Mouse (Mus musculus) T-helper 17 cell (primary cell): ENCODE measurements around the gene Shank1.

Source experiments
- in situ Hi-C, 2 experiments: fragments of 300-600 bp; cut with MboI, MseI; formaldehyde crosslinking; loops; 1 replicate in 1 of 2; 2 replicates in 1 of 2; pipeline ENCODE4 v1.15.1; 2025; ENCODE audit warnings: high pct_unique_total_duplicates in 2 of 2

Shank1 gene

DNA sequence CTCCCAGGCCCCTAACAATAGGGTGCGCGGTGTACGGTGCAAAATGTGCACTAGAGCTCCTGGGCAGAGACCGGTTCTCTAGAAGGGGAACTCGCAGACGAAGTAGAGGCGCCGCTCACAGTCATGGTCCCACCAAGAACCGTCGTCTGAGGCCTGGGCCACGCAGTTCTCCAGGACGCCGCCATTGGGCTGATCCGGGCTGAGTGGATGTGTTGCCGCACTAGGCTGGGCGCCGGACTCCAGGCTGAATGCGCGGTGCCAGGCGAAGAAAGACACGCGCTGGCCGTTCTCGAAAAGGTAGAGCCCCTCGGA lies 5.6 kb upstream of the Shank1 start:
- in situ Hi-C loops = loop anchor here in 1 of 2 experiments (10.0 kb wide), 1 partner anchor 720 kb away; no protein-coding TSS in a partner anchor

DNA sequence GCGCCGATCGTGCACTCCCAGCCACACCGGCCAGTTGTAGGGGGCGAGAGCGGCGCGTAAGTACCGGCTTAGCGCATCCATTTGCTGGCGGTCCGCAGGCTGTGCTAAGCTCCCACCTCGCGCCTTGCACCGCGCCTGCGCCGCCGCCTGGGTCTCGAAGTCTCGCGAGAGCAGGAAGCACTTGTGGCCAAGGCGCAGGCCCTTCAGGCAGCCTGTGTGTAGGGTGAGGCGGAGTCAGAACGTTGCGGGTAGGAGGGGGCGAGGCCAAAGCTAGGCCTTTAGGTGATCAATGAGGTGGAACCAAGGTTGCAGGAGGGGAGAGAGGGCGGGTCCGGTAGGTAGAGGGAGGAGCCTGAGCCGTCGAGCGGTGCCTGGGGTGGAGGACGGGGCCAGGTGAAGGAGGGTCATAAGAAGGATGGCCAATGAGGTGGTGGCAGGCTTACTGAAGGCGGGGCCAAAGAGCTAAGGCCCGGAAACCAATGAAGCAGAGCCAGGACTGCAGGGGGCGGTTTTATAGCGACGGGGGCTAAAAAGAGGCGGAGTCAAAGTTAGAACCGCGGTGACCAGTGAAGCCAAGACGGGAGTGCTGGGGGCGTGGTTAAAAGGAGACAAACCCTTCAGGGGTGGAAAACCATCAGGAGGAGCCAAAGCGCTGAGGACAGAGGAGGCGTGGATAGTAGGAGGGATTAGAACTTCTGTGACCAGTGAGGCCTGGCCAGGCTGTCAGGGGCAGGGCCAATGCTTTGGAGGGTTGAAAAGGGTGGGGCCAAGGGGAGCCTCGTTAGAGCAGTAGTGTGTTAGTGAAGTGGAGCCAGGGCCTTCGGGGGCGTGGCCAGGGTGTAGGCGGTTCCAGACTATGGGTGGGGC lies 5.0 kb upstream of the Shank1 start:
- in situ Hi-C loops = loop anchor here in 1 of 2 experiments (10.0 kb wide), 1 partner anchor 720 kb away; no protein-coding TSS in a partner anchor

DNA sequence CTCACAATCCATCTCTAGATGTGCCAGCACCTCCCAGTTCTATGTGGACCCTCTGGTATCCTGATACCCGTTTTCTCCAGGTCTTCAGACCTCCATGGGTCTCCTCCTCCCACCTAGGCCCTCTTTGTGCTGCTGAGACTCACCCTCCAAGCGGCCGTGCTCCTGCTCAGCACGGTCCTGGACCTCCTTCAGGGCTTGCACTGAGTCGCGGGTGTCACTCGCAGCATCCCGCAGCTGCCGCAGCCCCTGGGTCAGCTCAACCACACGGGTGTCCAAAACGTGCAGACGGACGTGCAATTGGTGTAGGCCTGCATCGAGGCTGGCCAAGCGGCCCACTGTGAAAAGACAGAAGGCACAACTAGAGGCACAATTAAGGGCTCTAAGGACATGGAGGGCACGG lies 4.4 kb upstream of the Shank1 start:
- in situ Hi-C loops = loop anchor here in 1 of 2 experiments (10.0 kb wide), 1 partner anchor 721 kb away; no protein-coding TSS in a partner anchor

DNA sequence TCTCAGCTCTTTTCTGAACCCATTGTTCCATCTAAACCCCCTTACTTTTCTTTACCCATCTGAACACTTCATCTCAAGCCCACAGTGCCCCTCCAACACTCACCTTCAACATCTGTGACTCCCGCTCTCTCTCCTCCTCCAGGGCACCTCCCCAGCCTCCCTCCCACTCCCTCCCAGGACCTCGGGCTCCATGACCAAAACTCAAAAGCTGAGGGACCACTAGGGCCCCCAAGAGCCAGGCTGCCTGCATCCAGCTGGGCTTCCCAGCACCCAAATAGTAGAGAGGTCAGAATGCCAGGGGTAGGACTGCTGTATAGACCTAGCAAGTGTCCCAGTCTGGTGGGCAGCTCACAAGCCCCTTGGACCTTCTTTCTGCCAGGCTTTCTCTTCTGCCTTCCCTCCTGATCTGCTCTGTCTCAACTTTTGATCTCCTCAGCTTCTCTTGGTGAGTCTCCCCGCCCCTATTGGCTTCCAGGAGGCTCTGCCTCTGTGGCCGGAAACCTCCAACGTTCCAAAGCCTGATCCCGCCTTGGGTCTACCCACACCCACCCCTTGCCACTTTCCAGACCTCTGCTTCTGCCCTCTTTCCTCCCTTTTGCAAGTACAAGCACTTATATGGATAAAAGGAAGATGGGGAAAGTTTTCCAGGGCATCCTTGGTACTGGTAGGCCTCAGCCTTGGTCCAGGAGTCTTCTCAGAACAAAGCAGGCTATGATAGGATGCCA lies 3.4 kb upstream of the Shank1 start, which contains the start of gene Clec11a:
Gene Clec11a, minus strand, starts transcription at position 387 of the 725 bp plus-strand sequence.
- in situ Hi-C loops = loop anchor here in 1 of 2 experiments (10.0 kb wide), 1 partner anchor 722 kb away; no protein-coding TSS in a partner anchor

DNA sequence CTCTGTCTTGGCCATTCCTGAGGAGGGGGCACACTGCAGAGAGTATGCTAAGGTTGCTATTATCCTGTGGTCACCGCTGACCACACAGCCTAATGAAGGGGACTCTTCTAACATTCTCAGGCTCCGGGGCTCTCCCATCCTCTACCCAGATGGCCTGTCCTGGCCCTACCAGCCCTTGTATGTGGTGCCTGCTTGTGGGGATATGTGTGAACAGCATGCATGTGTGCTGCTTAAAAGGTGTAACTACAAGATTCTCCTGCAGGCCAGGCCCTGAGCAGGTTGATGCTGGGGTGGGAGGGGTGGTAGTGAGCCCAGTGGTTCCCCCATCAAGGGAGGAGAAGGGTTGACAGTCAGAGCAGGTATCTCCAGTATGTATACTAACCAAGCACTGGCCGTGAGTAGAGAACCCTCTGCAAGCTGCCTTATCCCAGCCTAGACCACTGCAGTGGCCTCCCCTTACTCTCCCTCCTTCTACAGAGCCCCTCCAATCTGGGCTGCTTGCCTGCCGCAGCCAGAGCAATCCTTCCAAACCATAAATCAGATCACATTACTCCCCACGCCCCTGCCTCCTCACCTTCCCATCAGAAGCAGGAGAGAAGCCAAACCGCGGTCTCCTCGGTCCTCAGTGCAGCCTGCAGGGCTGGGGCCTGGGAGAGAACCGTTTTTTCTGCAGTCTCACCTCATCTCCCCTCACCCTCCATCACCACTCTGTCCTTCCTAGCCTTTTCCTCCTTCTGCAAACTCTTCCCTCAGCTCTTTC lies 2.6 kb upstream of the Shank1 start:
- in situ Hi-C loops = loop anchor here in 1 of 2 experiments (10.0 kb wide), 1 partner anchor 723 kb away; no protein-coding TSS in a partner anchor

DNA sequence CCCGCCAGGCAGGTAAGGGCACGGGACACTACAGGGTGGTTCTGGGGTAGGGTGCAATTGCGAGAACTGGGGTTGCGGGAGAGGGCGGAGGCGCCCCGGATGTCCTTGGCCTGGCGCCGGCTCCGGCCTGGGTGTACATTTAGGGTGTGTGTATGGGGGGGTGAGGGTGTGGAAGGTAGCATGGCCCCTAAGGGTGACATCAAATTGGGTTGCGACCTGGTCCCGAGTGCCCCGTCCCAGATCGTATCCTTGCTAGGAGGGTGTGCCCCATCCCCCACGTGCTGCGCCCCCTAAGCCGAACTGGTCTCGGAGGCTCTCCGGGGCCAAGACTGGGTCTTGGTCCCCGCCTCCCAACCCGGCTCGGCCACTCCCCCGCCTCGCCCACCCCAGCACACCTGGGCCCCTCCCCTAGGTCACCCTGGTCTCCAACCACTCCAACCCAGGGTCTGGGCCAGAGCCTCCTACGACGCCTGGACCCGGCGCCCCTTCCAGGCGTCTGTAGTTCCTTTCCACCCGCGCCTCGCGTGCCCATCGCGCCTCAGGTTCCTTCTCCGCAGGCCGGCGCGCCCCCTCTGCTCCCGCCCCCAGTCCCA lies 328 bp downstream of the Shank1 start:
- in situ Hi-C loops = loop anchor here in 1 of 2 experiments (5.0 kb wide), 1 partner anchor 48 kb away; the partner anchor contains the start of gene Gm15517

DNA sequence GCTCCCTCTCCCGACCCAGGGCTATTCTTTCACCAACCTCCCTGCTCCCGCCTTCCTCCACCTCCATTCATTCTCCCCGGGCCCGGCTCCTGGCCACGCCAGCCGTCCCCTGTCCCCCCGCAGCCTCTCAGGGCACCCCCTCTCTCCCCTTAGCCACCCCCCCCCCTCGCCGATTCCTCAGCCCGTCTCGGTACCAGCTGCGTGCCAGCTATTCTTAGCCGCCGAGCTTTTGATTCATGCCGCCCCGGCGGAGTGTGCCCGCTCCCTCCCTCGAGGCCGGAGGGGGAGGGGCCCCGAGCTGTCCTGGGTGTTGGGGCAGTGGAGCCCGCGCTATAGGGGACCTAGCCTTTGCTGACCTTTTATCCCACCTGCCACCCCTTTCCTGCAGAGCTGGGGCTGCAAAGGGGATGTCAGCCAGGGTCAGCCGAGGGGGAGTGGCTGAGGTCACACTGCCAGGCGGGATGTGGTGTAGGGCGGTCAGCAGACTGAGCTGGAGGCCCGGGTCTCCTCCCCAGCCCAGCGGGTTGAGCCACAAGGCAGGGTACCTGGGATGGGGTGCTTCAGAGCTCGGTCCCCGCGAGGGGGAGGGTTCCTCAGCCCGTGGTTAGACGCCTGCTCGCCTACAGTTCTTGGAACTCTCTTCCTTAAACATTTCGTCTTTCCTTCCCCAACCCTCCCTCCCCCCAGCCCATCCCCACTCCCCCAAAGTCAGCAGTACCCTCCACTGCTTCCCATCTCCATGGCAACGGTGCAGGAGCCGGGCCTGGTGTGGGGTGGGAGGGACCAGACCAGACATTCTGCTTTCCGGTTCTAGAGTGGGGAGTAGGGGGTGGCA lies 1.0 kb downstream of the Shank1 start:
- in situ Hi-C loops = loop anchor here in 1 of 2 experiments (5.0 kb wide), 1 partner anchor 49 kb away; the partner anchor contains the start of gene Gm15517

DNA sequence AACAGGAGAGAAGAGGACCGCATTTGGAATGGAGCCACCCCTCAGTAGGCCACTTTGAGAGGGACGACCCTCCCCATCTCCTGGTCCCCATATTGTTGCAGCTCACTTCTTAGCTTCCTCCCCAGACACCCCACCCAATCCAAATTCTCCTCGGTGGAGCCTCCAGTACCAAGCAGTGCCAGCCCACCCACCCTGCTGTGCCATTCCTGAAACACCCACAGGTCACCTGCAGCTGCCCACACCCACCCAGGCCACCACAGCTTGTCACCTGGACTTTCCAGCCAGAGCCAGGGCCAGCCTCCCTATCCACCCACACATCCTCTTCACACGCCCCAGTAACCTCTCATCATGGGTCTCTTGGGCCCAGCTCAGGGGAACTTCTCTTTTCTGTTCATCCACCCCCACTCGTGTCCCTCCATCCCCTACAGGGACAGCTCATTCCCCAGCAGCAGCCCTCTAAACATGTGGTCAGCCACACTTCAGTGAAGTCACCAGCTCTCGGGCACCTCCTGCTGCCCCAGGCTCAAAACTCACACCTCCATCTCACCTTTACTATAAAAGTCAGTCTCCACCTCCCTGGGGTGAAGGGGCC lies 1.8 kb downstream of the Shank1 start:
- in situ Hi-C loops = loop anchor here in 1 of 2 experiments (5.0 kb wide), 1 partner anchor 50 kb away; the partner anchor contains the start of gene Gm15517

DNA sequence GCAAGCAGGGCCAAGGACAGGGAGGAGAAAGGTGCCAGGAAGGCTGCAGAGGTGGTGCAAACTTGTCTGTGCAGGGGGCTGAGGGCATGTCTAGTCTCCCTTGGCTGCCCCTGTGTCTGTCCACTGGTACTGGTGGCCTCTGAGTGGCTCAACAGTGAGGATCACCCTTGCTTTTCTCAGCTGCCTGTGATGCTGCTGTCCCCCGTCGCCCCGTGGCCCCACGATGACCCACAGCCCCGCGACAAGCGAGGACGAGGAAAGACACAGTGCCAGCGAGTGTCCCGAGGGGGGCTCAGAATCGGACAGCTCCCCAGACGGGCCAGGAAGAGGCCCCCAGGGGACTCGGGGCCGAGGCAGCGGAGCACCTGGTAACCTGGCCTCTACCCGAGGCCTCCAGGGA lies 2.4 kb downstream of the Shank1 start:
- in situ Hi-C loops = loop anchor here in 1 of 2 experiments (5.0 kb wide), 1 partner anchor 50 kb away; the partner anchor contains the start of gene Gm15517

DNA sequence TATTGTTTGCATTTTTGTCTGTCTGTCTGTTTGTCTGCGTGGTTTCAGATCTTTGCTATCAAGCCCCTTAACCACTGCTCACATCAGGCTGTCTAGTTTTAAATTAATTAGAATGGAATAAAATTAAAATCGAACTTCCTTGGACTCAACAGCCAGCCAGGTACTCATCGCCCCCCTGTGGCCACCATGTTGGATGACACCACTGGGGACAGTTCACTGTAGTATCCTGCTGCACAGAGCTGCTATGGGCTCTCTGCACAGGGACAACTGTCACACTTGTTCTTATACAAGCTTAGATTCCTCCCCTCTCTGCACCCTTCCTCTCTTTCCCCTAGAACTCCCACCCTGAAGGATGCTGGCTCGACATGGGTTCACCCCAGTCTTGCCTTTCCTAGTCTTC lies 7.9 kb downstream of the Shank1 start:
- in situ Hi-C loops = no loop called here

DNA sequence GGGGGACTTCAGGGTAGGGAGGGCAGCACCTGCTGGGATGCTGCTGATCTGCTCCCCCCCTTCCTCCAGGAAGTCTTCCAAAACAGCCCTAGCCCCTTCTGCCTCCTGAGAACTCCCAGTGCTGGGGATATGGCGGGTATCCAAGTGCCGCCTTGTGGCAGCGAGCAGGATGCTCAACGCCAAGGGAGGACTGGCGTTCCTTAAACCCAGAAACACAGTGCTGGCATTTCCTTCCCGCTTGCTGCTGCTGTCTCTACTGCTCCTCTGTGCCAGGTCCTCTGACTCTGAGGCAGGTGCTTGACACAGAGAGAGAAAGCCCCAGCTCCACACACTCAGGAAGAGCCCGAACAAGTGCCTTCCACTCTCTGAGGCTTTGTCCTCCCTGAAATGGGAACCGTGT lies 10.8 kb downstream of the Shank1 start:
- in situ Hi-C loops = no loop called here

DNA sequence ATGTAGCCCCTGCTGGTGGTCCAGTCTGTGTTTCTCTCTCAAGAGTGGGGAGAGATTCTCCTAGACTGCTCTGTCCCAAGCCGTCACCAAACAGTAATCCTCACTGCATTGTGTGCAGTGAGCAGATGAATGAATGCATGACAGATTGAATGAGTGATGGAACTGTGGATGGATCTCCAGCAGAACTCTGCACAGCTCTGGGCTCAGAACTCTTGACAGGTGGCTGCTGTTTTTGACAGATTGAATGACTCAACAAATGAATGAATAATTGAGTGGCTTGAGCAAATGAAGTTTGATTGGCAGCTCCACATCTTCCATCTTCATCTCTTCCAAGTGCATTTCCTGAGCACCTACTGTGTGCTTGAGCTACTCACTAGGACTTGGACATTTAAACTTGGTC lies 12.2 kb downstream of the Shank1 start:
- in situ Hi-C loops = no loop called here

DNA sequence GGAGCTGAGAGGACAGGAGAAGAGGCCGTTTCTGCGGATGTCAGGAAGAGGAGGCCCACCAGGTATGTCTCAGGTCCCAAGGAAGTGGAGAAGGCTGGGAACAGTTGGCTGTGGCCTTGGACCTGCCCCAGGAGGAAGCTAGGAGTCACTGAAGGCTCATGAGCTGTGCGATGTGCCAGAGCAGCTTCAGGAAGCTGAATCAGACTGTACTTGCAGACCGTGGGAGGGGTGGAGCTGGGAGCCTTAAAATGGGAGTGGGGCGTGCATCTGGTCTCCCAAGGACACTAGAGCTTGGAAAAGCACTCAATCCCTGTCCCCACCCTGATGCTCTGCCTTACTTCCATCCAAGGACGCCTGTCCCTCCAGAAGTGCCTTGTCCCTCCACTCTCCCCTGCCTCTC lies 16.6 kb downstream of the Shank1 start:
- in situ Hi-C loops = no loop called here

DNA sequence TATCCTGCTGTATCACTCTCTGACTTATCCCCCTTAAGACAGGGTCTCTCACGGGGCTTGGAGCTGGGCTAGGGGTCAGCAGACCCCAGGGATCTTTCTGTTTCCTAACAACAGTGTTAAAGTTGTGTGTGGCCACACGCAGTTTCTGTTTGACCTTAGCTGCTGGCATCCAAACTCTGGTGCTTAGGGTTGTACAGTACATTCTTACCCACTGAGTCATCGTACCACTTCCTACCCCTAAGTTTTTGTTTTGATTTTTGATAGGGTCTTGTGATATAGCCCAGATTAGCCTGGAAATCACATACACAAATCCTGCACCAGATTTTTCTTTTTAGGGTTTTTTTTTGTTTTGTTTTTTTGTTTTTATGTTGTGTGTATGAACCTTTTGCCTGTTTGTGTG lies 22.3 kb downstream of the Shank1 start:
- in situ Hi-C loops = no loop called here

DNA sequence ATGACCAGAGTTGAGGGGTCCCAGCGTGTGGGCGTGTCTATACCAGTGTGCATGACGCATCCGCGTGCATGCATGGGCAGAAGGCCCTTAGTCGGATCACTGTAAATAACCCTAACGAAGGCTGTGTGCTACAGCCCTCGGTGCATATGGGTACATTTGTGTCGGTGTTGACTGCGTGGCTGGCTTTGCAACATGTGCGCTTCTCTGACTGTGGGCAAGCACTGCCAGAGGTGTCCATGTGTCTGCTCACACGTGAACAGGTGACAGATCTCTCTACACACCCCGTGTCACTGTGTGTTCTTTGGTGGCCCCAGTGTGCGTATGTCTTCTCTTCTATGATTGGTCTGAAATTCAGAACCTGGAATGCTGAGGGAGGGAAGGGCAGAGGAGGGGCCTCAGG lies 24.1 kb downstream of the Shank1 start:
- in situ Hi-C loops = no loop called here

DNA sequence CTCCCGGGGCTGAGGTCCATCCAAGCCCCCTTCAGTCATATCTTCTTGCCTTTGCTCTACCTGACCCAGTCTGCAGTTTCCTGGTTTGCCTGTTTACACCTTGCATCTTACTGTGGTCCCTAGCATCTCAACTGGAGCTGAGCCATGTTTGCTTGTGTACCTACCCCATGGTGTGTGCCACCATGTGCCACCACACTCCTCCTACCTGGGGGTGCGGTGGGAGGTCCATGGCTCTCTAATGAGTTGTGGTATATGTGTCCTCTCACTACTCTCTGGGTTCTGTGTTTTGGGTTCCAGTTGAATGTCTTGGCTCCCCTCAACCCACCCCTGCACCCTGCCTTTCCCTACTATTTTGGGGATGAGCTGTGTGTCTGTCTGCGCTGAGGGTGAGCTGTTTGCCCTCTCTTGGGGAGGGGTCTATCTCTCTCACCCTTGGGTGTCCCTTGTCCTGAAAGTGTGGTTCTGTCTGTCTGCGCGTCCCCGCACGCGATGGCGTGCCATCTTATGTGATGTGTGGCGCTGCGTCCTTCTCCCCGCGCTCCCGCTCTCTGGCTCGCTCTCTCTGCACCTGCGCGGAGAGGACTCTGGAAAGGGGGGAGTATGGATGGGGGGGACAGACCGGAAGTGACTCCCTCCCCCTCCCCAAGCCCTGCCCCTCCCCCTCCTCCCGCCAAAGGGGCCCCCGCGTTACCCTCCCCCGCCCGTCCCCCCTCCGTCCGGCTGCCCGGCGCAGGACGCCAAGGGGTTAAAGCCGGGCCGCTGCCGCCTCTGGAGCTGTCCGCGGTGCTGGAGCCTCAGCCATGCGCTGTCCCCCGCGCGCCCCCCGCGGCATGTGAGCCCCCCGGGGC lies 25.2 kb downstream of the Shank1 start:
- in situ Hi-C loops = no loop called here

DNA sequence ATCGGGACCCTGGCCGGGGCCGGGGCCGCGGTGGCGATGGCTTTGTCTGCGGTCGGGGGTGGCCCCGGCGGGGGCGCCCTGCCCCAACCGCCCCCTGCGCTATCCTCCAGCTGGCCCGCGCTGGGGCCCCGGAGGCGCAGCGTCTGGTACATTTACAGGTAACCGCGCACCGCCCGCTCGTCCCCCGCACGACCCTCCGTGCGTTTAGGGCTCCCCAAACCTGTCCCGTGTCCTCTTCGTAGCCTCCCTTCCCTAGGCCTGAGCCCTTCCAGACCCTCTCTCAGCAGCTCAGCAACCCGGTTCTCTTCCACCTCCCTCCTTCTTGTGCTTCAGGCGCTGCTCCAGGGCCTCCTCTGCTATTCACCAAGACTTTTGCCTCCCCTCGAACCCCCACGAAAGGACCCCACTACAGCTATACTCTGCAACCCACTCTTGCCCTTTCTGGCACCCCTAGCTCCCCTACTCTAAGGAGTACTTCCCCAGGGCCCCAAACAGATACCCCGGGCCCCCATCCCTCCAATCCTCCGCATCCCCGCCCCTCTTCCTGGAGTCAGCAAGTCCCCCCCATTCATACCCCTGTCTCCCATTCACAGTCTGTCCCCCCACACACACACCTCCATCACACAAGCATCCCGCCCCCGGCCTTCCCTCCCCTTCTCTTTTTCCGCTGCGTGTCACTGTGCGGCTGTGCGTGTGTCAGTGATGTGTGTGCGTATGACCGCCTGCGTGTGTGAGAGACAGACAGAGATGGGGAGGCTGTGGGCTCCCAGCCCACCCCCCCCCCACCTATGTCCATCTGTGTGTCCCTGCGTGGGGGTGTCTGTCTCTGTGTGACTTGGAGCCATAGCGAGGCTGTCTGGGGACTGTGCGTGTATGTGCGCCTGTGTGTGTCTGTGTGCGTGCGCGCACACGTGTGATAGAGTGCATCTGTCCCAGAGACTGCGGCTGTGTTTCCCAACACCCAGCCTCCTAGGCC lies 26.3 kb downstream of the Shank1 start:
- in situ Hi-C loops = no loop called here
